Mouse (Mus musculus): Measurements from ENCODE around the gene Tmed6. TPM values are rescaled to one million over a fixed set of nuclear protein-coding genes. Genes with fewer than 3 reads are reported as not detected.
"Not testable (repeated sequence)": the region's sequence is repeated elsewhere in the genome, so short reads cannot be mapped to it uniquely, and the experiment has no call there.

Gene Tmed6
- not detected in 2 replicates for polyA plus RNA-seq (2012; ENCODE audit: insufficient read depth, insufficient read length, missing spikeins)

DNA sequence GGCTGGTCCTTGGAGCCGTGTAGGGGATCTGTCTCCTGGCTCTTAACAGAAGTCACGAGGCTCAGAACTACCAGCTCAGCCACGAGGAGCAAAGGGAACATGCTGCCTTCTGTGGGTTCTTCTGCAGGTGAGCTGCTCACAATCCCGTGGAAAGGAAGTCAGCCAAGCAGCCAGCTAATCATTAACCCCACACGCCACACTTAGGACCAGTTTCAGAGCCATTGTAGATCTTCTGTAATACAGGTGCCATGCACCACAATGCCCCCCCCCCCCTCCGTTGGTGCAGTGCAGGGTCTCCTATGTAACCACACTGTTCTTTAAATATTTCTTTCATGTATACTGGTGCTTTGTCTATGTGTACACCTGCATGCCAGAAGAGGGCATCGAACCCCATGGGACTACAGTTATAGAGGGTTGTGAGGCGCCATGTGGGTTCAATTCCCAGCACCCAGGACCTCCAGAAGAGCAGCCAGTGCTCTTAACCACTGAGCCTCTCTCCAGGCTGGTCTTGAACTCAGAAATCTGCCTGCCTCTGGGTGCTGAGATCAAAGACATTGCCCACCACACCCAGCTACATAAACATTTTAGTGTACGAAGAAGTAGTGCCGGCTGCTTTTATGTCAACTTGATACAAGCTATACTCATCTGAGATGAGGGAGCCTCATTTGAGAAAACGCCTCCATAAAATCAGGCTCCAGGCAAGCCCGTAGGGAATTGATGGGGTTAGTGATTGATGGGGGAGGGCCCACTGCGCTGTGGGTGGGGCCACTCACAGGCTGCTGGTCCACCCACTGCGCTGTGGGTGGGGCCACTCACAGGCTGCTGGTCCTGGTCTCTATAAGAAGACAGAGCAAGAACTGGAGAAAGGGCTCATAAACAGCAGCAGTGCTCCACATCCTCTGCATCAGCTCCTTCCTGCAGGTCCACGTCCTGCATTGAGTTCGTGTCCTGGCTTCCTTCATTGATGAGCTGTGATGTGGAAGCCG lies at the start of gene Tmed6:
TSS of gene Tmed6 (minus strand) at position 134 of the 986 bp plus-strand sequence.
- Histone ChIP-seq H3K4me3 (ENCODE audit: insufficient read depth, low read depth, low read length) (no peak within 1 kb of the TSS), H3K4me1 (ENCODE audit: control insufficient read depth, insufficient read depth, insufficient read length, low read length) (no peaks in the 10 kb centered on the region), H3K27ac (replicated peaks; ENCODE audit: low read depth, low read length) (no peak within 1 kb of the TSS)

DNA sequence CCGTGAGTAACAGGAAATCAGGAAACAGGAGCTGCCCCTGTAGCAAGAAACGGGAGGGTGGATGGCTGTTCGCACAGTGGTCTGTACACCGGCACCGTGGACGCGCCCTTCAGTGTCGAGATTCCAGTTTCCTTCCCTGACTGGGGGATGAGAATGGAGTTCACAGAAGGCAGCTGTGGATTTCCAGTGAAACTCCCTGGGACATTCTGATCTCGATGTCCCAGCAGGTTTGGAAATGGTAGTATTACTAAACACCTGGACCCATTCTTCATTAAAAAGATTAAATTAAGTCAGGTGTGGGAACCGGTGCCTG lies 49.5 kb upstream of the Tmed6 start:
- Histone ChIP-seq H3K27ac (replicated peaks; ENCODE audit: low read depth, low read length) (peak overlapping the region; percentile 16), H3K4me3 (ENCODE audit: insufficient read depth, low read depth, low read length) (peak overlapping the region; percentile 7), H3K4me1 (ENCODE audit: control insufficient read depth, insufficient read depth, insufficient read length, low read length) (peaks cover 10% of the 10 kb centered on the region; the same call in 1 of the 2 replicates)

DNA sequence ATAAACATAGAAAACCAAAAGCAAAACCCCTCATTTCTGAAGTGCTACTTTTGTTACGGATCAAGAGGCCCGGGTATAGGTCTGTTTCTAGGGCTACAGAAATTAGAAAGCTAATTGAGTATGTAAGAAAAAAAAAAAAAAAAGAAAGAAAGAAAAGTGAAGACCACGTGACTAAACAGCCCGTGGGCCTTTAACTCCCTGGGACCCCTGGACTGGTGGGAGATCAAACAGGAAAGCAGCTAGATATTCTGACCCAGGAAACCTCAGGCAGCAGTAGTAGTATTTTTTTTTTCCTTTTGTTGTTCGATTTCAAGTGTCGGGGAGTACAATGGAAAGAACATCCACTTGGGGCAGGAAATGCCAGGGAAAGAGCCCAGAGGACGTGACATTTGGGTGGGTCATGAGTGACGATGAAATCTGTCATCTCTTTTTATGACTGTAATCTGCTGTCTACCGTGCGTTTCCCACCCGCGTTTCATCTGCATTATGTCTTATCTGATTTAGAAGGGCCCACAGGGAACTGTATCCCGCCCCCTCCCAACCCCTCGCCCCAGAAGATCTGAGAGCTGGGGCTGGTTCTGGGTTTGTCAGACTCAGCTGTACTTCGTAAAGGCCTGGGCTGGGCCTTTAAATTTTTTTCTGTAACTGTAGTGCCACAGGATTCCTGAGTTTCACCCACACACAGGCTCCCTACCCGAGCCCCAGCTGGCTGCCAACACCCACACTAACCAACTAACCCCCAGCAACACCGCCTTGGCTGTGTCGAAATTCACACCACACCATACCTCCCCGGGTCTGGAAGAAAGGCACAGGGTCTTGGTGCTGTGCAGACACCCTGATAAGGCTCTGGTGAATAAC lies 48.9 kb upstream of the Tmed6 start:
- Histone ChIP-seq H3K27ac (replicated peaks; ENCODE audit: low read depth, low read length) (peak overlapping the region; percentile 16), H3K4me3 (ENCODE audit: insufficient read depth, low read depth, low read length) (peak overlapping the region; percentile 7), H3K4me1 (ENCODE audit: control insufficient read depth, insufficient read depth, insufficient read length, low read length) (peaks cover 7% of the 10 kb centered on the region; the same call in 1 of the 2 replicates)

DNA sequence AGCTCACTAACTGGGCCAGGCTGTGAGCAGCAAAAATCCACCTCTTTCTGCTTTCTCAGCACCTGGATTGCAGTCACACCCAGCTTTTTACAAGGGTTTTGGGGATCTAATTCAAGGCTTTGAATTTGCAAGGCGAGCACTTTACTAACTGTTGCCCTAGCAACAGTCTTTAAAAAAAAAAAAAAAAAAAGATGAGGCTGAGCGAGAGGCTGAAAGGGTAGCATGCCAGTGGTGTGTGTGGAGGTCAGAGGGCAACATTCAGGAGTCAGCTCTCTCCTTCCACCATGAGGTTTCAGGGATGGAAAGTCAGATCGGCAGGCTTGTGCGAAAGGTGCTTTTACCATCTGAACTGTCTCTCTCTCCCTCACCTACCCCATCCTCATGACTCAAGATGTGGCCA lies 47.8 kb upstream of the Tmed6 start:
- Histone ChIP-seq H3K4me3 (ENCODE audit: insufficient read depth, low read depth, low read length) (no peak overlapping the region), H3K27ac (replicated peaks; ENCODE audit: low read depth, low read length) (no peak overlapping the region), H3K4me1 (ENCODE audit: control insufficient read depth, insufficient read depth, insufficient read length, low read length) (0 out of 2 replicates have a peak, but pooled peaks cover 3% of the 10 kb centered on the region)

DNA sequence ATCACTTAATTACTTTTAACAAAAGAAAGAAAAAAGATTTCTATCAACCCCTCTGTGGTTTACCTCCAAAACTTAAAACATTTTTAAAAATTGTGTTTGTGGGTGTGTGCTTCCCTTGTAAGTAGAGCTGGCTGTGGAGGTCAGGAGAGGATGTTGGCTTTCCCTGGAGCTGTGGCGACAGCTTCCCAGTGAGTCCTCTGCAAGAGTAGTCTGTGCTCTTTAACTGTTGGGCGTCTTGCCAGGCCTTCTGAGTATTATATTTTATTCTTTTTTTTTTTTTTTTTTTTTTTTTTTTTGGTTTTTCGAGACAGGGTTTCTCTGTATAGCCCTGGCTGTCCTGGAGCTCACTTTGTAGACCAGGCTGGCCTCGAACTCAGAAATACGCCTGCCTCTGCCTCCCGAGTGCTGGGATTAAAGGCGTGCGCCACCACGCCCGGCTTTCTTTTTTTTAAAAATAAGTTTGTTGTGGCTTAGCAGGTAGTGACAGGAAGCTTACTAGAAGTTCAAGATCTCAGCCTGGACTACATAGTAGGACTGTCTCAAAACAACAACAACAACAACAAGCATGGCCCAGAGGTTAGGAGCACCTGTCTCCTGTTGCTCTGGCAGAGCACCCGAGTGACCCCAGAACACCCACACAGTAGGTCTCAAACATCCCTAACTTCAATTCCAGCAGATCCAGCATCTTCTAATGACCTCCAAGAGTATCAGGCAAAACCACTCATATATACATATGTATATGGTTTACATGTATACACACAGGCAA lies 46.1 kb upstream of the Tmed6 start:
- no peak overlapping the region for H3K27ac ChIP-seq (replicated peaks; ENCODE audit: low read depth, low read length)
- H3K4me3 ChIP-seq (ENCODE audit: insufficient read depth, low read depth, low read length), result no peak overlapping the region

DNA sequence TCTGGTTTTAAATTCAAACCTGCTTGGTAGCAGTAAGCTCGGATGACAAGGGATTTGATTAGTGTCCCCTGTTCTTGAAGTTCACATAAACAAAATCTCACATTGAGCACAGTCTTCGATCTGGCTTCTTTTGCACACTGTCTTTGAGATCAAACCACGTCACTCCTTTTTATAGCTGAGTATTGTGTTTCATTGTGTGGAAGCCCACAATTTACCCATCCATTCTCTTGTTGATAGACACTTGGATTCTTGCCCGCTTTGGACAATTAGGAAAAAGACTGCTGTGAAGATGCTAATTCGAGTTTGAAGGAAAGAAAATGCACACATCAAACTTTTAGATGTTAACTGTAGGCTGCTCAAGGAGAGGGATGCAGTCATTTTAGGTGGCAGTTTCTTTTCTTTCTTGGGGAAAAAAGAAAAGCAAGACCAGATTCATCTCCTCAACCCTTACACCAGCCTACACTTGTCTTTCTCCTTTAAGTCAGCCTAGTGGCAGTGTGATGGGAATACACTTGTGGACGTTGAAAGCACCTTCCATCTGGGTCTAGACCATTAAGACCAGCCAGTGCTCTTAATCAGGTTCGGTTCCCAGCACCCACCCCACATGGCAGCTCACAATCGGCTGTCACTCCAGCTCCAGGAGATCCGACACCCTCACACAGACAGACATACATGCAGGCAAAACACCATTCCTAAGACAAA lies 45.3 kb upstream of the Tmed6 start:
- Histone ChIP-seq H3K4me3 (ENCODE audit: insufficient read depth, low read depth, low read length) (no peak overlapping the region), H3K4me1 (ENCODE audit: control insufficient read depth, insufficient read depth, insufficient read length, low read length) (0 out of 2 replicates have a peak, but pooled peaks cover 3% of the 10 kb centered on the region), H3K27ac (replicated peaks; ENCODE audit: low read depth, low read length) (no peak overlapping the region)

More for the DNA sequence above, 46.1 kb upstream of the Tmed6 start:
- H3K4me1 ChIP-seq (ENCODE audit: control insufficient read depth, insufficient read depth, insufficient read length, low read length), result 0 out of 2 replicates have a peak, but pooled peaks cover 3% of the 10 kb centered on the region

DNA sequence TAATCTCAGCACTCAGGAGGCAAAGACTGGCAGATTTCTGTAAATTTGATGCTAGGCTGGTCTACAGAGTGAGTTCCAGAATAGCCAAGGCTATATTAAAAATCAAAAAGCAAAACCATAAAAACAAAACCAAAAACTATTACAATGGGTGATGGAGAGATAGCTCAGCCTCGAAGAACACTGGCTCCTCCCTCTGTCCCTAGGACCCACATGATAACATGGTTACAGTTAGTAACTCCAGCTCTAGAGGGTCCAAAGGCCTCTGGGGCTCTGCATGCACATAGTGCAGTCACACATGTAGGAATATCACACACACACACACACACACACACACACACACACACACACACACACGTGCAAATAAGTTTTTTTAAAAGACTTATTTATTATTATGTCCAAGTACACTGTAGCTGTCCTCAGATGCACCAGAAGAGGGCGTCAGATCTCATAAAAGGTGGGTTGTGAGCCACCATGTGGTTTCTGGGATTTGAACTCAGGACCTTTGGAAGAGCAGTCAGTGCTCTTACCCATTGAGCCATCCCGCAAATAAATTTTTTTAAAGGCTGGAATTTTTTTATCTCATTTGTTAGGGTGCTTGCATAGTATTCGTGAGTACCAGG lies 44.5 kb upstream of the Tmed6 start:
- Histone ChIP-seq H3K4me1 (ENCODE audit: control insufficient read depth, insufficient read depth, insufficient read length, low read length) (0 out of 2 replicates have a peak, but pooled peaks cover 2% of the 10 kb centered on the region), H3K27ac (replicated peaks; ENCODE audit: low read depth, low read length) (no peak overlapping the region), H3K4me3 (ENCODE audit: insufficient read depth, low read depth, low read length) (no peak overlapping the region)

DNA sequence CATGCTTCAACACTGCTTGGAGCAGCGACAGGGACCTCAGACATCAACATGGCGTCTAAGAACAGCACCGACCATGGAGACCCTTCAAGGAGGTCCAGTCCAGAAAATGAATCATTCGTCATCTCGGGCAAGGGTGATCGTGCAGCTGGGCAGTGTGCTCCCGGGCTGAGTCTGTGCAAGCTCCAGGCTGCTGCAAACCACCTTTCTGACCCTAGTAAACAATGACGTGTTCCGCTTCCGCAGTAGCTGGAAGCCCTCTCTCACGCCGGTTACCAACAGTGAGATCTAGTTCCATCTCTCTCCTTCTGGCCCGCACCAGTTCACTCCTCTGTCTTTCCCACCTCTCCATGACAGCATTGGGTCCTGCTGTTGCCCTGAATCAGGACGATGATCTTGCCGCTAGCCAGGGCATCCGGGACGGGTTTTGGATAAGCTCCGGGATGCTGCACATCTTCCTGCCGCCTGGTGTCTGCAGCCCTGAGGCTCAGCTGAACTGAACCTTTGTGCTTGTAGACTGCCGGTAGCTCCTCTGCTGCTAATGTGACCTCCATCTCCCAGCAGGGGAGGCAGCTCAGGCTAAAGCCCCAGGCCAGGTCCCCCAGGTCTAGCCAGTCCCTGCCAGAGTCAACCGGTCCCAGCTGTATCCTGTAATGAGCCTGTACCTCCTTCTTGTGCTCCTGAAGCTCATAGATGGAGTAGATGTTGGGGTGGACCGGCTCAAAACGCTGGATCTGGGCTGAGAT lies 43.7 kb upstream of the Tmed6 start:
- 0 out of 2 replicates have a peak overlapping the region, but pooled peaks have one; percentile 19 for H3K4me3 ChIP-seq (ENCODE audit: insufficient read depth, low read depth, low read length)
- H3K4me1 ChIP-seq (ENCODE audit: control insufficient read depth, insufficient read depth, insufficient read length, low read length), result no peaks in the 10 kb centered on the region
- no peak overlapping the region for H3K27ac ChIP-seq (replicated peaks; ENCODE audit: low read depth, low read length)

DNA sequence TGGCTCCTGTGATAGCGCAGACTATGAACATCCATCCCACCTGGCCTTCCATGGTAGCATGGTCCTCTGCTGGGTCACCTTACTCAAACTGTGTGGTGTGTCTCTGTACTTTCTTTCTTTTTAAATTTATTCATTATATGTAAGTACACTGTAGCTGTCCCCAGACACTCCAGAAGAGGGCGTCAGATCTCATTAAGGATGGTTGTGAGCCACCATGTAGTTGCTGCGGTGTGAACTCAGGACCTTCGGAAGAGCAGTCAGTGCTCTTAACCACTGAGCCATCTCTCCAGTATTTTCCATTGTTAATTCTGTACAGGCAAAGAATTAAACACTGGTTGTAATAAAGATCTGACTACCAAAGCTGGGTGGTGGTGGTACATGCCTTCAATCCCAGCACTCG lies 42.6 kb upstream of the Tmed6 start:
- H3K4me1 ChIP-seq (ENCODE audit: control insufficient read depth, insufficient read depth, insufficient read length, low read length); H3K4me3 ChIP-seq (ENCODE audit: insufficient read depth, low read depth, low read length); H3K27ac ChIP-seq (replicated peaks; ENCODE audit: low read depth, low read length): not testable (repeated sequence)

DNA sequence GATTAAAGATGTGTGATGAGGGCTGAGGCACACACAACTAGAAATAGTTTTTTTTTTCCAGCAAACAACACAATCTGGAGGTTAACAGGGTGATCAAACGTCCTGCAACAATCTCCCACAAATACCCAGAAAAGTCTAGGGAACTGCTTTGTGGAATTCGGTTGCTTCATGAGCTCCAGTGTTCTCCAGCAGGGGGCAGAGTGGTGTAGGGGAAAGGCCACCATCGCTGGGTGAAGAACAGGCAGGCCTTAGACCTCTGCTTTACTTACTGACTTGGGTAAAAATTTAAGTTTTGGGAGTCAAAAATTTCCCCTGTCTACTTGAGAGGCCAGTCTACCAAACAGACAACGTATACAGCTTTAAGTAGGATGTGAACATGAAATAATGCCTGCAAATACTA lies 39.1 kb upstream of the Tmed6 start:
- Histone ChIP-seq H3K27ac (replicated peaks; ENCODE audit: low read depth, low read length) (no peak overlapping the region), H3K4me1 (ENCODE audit: control insufficient read depth, insufficient read depth, insufficient read length, low read length) (no peaks in the 10 kb centered on the region), H3K4me3 (ENCODE audit: insufficient read depth, low read depth, low read length) (no peak overlapping the region)

DNA sequence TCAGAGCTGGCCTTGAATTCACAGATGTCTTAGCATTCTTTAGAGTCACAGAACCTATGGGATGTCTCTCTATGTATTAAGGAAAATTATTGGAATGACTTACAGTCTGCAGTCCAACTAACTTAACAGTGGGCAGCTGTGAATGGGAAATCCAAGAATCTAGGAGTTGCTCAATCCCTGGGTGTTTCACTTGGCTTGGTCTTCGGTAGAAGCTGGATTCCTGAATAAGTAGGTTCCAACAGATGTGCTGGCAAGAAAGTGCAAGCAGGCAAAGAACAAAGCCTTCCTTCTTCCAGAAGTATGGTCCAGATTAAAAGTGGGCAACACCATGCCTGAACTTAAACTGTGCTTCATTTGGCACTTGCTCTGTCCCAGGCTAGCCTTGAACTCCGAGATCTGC lies 35.2 kb upstream of the Tmed6 start:
- H3K4me3 ChIP-seq (ENCODE audit: insufficient read depth, low read depth, low read length), result no peak overlapping the region
- H3K27ac ChIP-seq (replicated peaks; ENCODE audit: low read depth, low read length), result no peak overlapping the region
- H3K4me1 ChIP-seq (ENCODE audit: control insufficient read depth, insufficient read depth, insufficient read length, low read length), result peaks cover 3% of the 10 kb centered on the region; the same call in 1 of the 2 replicates

DNA sequence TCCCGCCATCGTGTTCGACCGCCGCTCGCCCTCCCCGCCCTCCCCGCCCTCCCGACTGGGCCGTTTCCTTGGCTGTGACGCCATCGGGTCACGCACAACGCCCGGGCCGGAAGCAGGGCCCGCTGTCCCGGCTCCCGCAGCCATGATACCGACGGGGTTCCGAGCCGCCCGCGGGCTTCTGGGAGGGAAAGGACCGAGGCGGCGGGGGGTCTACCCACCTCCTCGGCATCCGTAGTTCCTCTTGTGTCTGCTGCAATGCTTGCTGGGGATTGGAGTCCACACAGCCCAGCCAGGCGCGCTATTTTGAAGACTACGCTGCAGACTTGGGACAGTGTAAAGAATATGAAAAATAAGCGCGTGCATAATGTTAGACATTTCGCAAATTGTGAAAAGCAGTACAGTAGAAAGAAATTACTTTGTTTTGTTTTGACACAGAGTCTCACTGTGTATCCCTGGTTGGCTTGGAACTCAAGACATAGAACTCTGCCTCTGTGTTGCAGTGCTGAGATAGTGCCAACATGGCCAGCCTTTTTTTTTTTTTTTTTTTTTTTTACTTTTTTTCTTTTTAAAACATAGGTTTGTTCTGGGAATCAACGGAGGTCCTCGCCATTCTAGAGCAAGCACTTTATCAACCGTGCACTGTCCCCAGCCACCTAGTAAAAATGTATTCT lies 31.1 kb upstream of the Tmed6 start, which contains the start of gene Terf2:
TSS of gene Terf2 (minus strand) at position 182 of the 671 bp plus-strand sequence.
- Histone ChIP-seq H3K4me3 (ENCODE audit: insufficient read depth, low read depth, low read length) (peak within 1 kb of the TSS; percentile 98), H3K4me1 (ENCODE audit: control insufficient read depth, insufficient read depth, insufficient read length, low read length) (peaks cover 3% of the 10 kb centered on the region)

More for the DNA sequence above, 31.1 kb upstream of the Tmed6 start, which contains the start of gene Terf2:
- peak within 1 kb of the TSS; percentile 77 for H3K27ac ChIP-seq (replicated peaks; ENCODE audit: low read depth, low read length)
